Mouse (Mus musculus) 3134 (cell line): ENCODE data around the gene Arhgap17.

Experiments
- DNase-seq: peaks from one replicate; pipeline ENCODE4 v3.0.0-alpha.2; 2011; ENCODE audit warnings: low spot score; ENCODE audit not compliant: insufficient read length; ENCODE audit errors: extremely low read depth

The Arhgap17 gene

GRCm38 (mm10) chr7:123344079-123344780 lies 25.5 kb downstream of the Arhgap17 start:
- no peak for DNase-seq

- no peak for DNase-seq
These were observed 27.8 kb downstream of the Arhgap17 start for GRCm38 (mm10) chr7:123341896-123342295.

- no peak for DNase-seq
These were observed 31.4 kb downstream of the Arhgap17 start for GRCm38 (mm10) chr7:123338351-123338750.

GRCm38 (mm10) chr7:123336322-123336721 lies 33.4 kb downstream of the Arhgap17 start:
- DNase-seq, result no peak

GRCm38 (mm10) chr7:123330506-123330905 lies 39.2 kb downstream of the Arhgap17 start:
- no peak for DNase-seq

- DNase-seq, result no peak
These were observed 41.8 kb downstream of the Arhgap17 start for GRCm38 (mm10) chr7:123327909-123328308.

- no peak for DNase-seq
These were observed 42.8 kb downstream of the Arhgap17 start for GRCm38 (mm10) chr7:123326901-123327300.

- no peak for DNase-seq
These were observed 43.7 kb downstream of the Arhgap17 start for GRCm38 (mm10) chr7:123326062-123326461.

GRCm38 (mm10) chr7:123324105-123324504 lies 45.6 kb downstream of the Arhgap17 start:
- no peak for DNase-seq

GRCm38 (mm10) chr7:123323388-123323787 lies 46.3 kb downstream of the Arhgap17 start:
- DNase-seq, result no peak

GRCm38 (mm10) chr7:123322452-123323121 lies 47.1 kb downstream of the Arhgap17 start:
- DNase-seq, result no peak

- DNase-seq, result no peak
These were observed 57.0 kb downstream of the Arhgap17 start for GRCm38 (mm10) chr7:123312738-123313137.

GRCm38 (mm10) chr7:123311836-123312235 lies 57.9 kb downstream of the Arhgap17 start:
- no peak for DNase-seq

- no peak for DNase-seq
These were observed 61.7 kb downstream of the Arhgap17 start for GRCm38 (mm10) chr7:123307887-123308558.

GRCm38 (mm10) chr7:123307236-123307635 lies 62.5 kb downstream of the Arhgap17 start:
- no peak for DNase-seq

GRCm38 (mm10) chr7:123305397-123305796 lies 64.3 kb downstream of the Arhgap17 start:
- DNase-seq, result no peak

GRCm38 (mm10) chr7:123300258-123300657 lies 69.5 kb downstream of the Arhgap17 start:
- DNase-seq, result no peak

- DNase-seq, result peak; percentile 26
These were observed 71.5 kb downstream of the Arhgap17 start for GRCm38 (mm10) chr7:123298225-123298624.

GRCm38 (mm10) chr7:123296097-123296496 lies 73.6 kb downstream of the Arhgap17 start:
- no peak for DNase-seq

GRCm38 (mm10) chr7:123295423-123295822 lies 74.3 kb downstream of the Arhgap17 start:
- DNase-seq, result no peak

GRCm38 (mm10) chr7:123293898-123294297 lies 75.8 kb downstream of the Arhgap17 start:
- no peak for DNase-seq

GRCm38 (mm10) chr7:123291942-123292341 lies 77.8 kb downstream of the Arhgap17 start:
- no peak for DNase-seq
